Mouse (Mus musculus) CH12.LX (cell line): ENCODE measurements around the gene Dhx34. TPM values are rescaled to one million over a fixed set of nuclear protein-coding genes. Genes with fewer than 3 reads are reported as not detected.
A peak's percentile ranks its signal among the peaks of the same experiment; 100 is the strongest.

Experiments
- DNase-seq: peaks from one replicate; pipeline ENCODE4 v3.0.0-alpha.2; 2013; ENCODE audit errors: extremely low read depth
- H3K27ac ChIP-seq: 2 replicates; pipeline ENCODE4 v1.5.1; 2012; ENCODE audit warnings: low read depth, mild to moderate bottlenecking, control low read depth, moderate library complexity; ENCODE audit not compliant: insufficient read depth
- H3K27me3 ChIP-seq: replicated peaks from 2 replicates; pipeline ENCODE3; 2012; ENCODE audit warnings: inconsistent platforms
- H3K36me3 ChIP-seq, 2 experiments: replicated peaks in 1 of 2; 2 replicates each; pipeline versions ENCODE3 to v1.6.1; 2012; ENCODE audit warnings: inconsistent platforms in 1 of 2, low read length in 1 of 2, mild to moderate bottlenecking in 1 of 2, mixed read lengths in 1 of 2, moderate library complexity in 1 of 2; ENCODE audit not compliant: control insufficient read depth in 1 of 2, insufficient read depth in 1 of 2
- H3K4me1 ChIP-seq, 2 experiments: 2 replicates each; pipeline ENCODE4 v1.6.1; 2012; ENCODE audit warnings: inconsistent platforms in 1 of 2, moderate library complexity in 1 of 2; ENCODE audit not compliant: insufficient read depth in 2 of 2, control insufficient read depth in 1 of 2
- H3K4me2 ChIP-seq: 2 replicates; pipeline ENCODE4 v1.6.1; 2012; ENCODE audit warnings: low read depth, mild to moderate bottlenecking, control low read depth; ENCODE audit not compliant: poor library complexity, insufficient read depth, severe bottlenecking
- H3K4me3 ChIP-seq, 3 experiments: fragments of 150-350 bp in 1 of 3; sonication (generic) in 1 of 3; replicated peaks in 1 of 3; 2 replicates each; pipeline versions ENCODE3 to v1.5.1; 2011 to 2012; ENCODE audit warnings: low read depth in 2 of 3, low read length in 2 of 3, mild to moderate bottlenecking in 2 of 3, moderate library complexity in 2 of 3, control low read depth in 1 of 3, improper control_type of control experiment in 1 of 3, inconsistent platforms in 1 of 3, mixed read lengths in 1 of 3; ENCODE audit not compliant: poor library complexity in 1 of 3
- H3K79me2 ChIP-seq: replicated peaks from 2 replicates; pipeline ENCODE4 v1.6.1; 2012; ENCODE audit warnings: mild to moderate bottlenecking, moderate library complexity; ENCODE audit not compliant: control insufficient read depth, poor library complexity, insufficient read depth, severe bottlenecking; ENCODE audit errors: extremely low read depth
- H3K9ac ChIP-seq: 2 replicates; pipeline ENCODE4 v1.6.1; 2012; ENCODE audit warnings: low read depth, mild to moderate bottlenecking, control low read depth, moderate library complexity; ENCODE audit not compliant: insufficient read depth
- H3K9me3 ChIP-seq: replicated peaks from 2 replicates; pipeline ENCODE3; 2012; ENCODE audit warnings: low read length, inconsistent platforms, mixed read lengths
- BHLHE40 ChIP-seq: IDR thresholded peaks from 2 replicates; pipeline ENCODE4 v1.6.1; 2011; ENCODE audit warnings: mild to moderate bottlenecking, low read depth, low read length, improper control_type of control experiment
- CTCF ChIP-seq, 2 experiments: IDR thresholded peaks in 1 of 2; conservative IDR thresholded peaks in 1 of 2; 2 replicates each; pipeline ENCODE4 v1.5.1; 2011 to 2012; ENCODE audit warnings: low read depth in 2 of 2, low read length in 2 of 2, improper control_type of control experiment in 1 of 2, inconsistent platforms in 1 of 2, mild to moderate bottlenecking in 1 of 2, moderate library complexity in 1 of 2
- E2F4 ChIP-seq: IDR thresholded peaks from 2 replicates; pipeline ENCODE4 v1.6.1; 2011; ENCODE audit warnings: low read depth, low read length, improper control_type of control experiment; ENCODE audit not compliant: insufficient replicate concordance
- ELF1 ChIP-seq: IDR thresholded peaks from 2 replicates; pipeline ENCODE4 v1.6.1; 2014; ENCODE audit warnings: low read depth, mild to moderate bottlenecking, inconsistent platforms, low read length, improper control_type of control experiment
- ETS1 ChIP-seq: conservative IDR thresholded peaks from 2 replicates; pipeline ENCODE4 v1.6.1; 2012; ENCODE audit warnings: low read depth, mild to moderate bottlenecking, inconsistent platforms, low read length, improper control_type of control experiment, moderate library complexity
- HCFC1 ChIP-seq: IDR thresholded peaks from 2 replicates; pipeline ENCODE4 v1.6.1; 2012; ENCODE audit warnings: low read depth, mild to moderate bottlenecking, inconsistent platforms, low read length, improper control_type of control experiment
- IRF4 ChIP-seq: IDR thresholded peaks from 2 replicates; pipeline ENCODE4 v1.6.1; 2014; ENCODE audit warnings: low read depth, mild to moderate bottlenecking, inconsistent platforms, low read length, improper control_type of control experiment
- KAT2A ChIP-seq: IDR thresholded peaks from 2 replicates; pipeline ENCODE4 v1.6.1; 2012; ENCODE audit warnings: low read length, improper control_type of control experiment, inconsistent platforms; ENCODE audit not compliant: insufficient replicate concordance
- MAFK ChIP-seq: IDR thresholded peaks from 2 replicates; pipeline ENCODE4 v1.6.1; 2011; ENCODE audit warnings: low read length, improper control_type of control experiment; ENCODE audit not compliant: insufficient replicate concordance
- MAX ChIP-seq: IDR thresholded peaks from 2 replicates; pipeline ENCODE4 v1.6.1; 2011; ENCODE audit warnings: low read length, improper control_type of control experiment
- MAZ ChIP-seq: IDR thresholded peaks from 2 replicates; pipeline ENCODE4 v1.6.1; 2012; ENCODE audit warnings: low read depth, mild to moderate bottlenecking, inconsistent platforms, low read length, improper control_type of control experiment, moderate library complexity
- MEF2A ChIP-seq: IDR thresholded peaks from 2 replicates; pipeline ENCODE4 v1.6.1; 2014; ENCODE audit warnings: low read depth, mild to moderate bottlenecking, inconsistent platforms, low read length, improper control_type of control experiment, borderline replicate concordance
- MXI1 ChIP-seq: IDR thresholded peaks from 2 replicates; pipeline ENCODE4 v1.6.1; 2011; ENCODE audit warnings: mild to moderate bottlenecking, low read depth, low read length, improper control_type of control experiment
- MYC ChIP-seq: IDR thresholded peaks from 2 replicates; pipeline ENCODE4 v1.6.1; 2011; ENCODE audit warnings: low read depth, mild to moderate bottlenecking, improper control_type of control experiment, low read length
- NRF1 ChIP-seq: IDR thresholded peaks from 2 replicates; pipeline ENCODE4 v1.6.1; 2014; ENCODE audit warnings: low read depth, mild to moderate bottlenecking, inconsistent platforms, low read length, improper control_type of control experiment, moderate library complexity
- POLR2A ChIP-seq: IDR thresholded peaks from 2 replicates; pipeline ENCODE4 v1.6.1; 2011; ENCODE audit warnings: low read depth, mild to moderate bottlenecking, improper control_type of control experiment, low read length
- SIN3A ChIP-seq: IDR thresholded peaks from 2 replicates; pipeline ENCODE4 v1.6.1; 2012; ENCODE audit warnings: low read length, improper control_type of control experiment, inconsistent platforms
- SMC3 ChIP-seq: IDR thresholded peaks from 2 replicates; pipeline ENCODE4 v1.6.1; 2011; ENCODE audit warnings: low read depth, low read length, improper control_type of control experiment
- TCF12 ChIP-seq: IDR thresholded peaks from 2 replicates; pipeline ENCODE4 v1.6.1; 2014; ENCODE audit warnings: low read depth, mild to moderate bottlenecking, inconsistent platforms, low read length, improper control_type of control experiment
- UBTF ChIP-seq: IDR thresholded peaks from 2 replicates; pipeline ENCODE4 v1.6.1; 2012; ENCODE audit warnings: low read depth, mild to moderate bottlenecking, inconsistent platforms, low read length, improper control_type of control experiment, moderate library complexity
- USF2 ChIP-seq: conservative IDR thresholded peaks from 2 replicates; pipeline ENCODE4 v1.6.1; 2011; ENCODE audit warnings: low read depth, low read length, improper control_type of control experiment
- ZMIZ1 ChIP-seq: IDR thresholded peaks from 2 replicates; pipeline ENCODE4 v1.6.1; 2012; ENCODE audit warnings: low read depth, mild to moderate bottlenecking, inconsistent platforms, low read length, improper control_type of control experiment
- dilution Hi-C: fragments of 300-500 bp; cut with MboI; formaldehyde crosslinking; loops from 2 replicates; pipeline ENCODE4 v1.14.3; 2020; ENCODE audit warnings: low sequenced_read_pairs; ENCODE audit not compliant: extremely low pct_unique_long_range_greater_than_20kb, extremely low pct_ligation_motif_present
- in situ Hi-C: fragments of 300-500 bp; cut with MboI; formaldehyde crosslinking; loops from 3 replicates; pipeline ENCODE4 v1.14.3; 2019; ENCODE audit warnings: low sequenced_read_pairs, low pct_ligation_motif_present, low pct_unique_long_range_greater_than_20kb, mixed read lengths
- polyA plus RNA-seq: library from polyadenylated mRNA; unstranded; fragments of >175 nt; gene quantifications from 2 replicates; pipeline ENCODE4 v1.2.1, GENCODE M21; 2012; ENCODE audit warnings: low read depth; ENCODE audit not compliant: insufficient read length
- total RNA-seq, 2 experiments: library from RNA; depleted of rRNA; stranded (reverse); fragments of 300-350 nt in 1 of 2; fragments of >200 nt in 1 of 2; gene quantifications; 2 replicates each; pipeline ENCODE4 v1.2.3; 2012 to 2014

Gene Dhx34
- total and polyA plus RNA-seq, 3 experiments, result 8.8 to 18.0 (median 15.2) TPM

DNA sequence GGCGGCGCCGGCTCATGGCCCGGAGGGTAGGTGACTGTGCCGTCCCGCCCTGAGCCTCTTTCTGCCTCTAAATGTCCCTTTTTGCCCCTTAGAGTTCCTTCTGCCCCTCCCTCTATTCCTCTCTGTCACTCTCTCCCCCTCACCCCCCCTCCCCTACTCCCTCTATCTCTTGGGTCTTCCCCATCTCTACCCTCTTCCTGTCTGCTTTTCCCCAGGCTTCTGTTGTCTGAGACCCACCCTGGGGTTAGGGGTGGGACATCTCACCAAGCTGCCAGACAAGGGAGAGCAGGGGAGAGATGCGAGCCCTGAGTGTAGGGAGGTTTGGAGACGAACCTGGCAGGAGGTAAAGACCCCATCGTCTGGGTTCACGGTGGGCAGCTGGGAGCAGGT, 46.3 kb downstream of the Dhx34 start:
- dilution Hi-C loops (no loop called here), in situ Hi-C loops (no loop called here)
- peaks cover 11 to 20% of the 10 kb centered on the region in 2 experiments for H3K36me3 ChIP-seq
- H3K9ac ChIP-seq, result peak overlapping the region; percentile 76
- H3K79me2 ChIP-seq, result no peaks in the 10 kb centered on the region
- H3K27ac ChIP-seq, result no peak overlapping the region
- no peak for DNase-seq
- peaks cover 3 to 32% of the 10 kb centered on the region in 2 experiments for H3K4me1 ChIP-seq
- peak overlapping the region; percentile 55 to 69 (median 62) for H3K4me3 ChIP-seq
- H3K4me2 ChIP-seq, result peak overlapping the region; percentile 81
- 0 out of 2 replicates have a peak, but pooled peaks have one; percentile 18 for TF ChIP-seq UBTF
- TF ChIP-seq MYC, result no peak
- peak; percentile 51; the same call in 1 of the 2 replicates for TF ChIP-seq SIN3A
- TF ChIP-seq KAT2A, result no peak
- no peak for TF ChIP-seq TCF12
- TF ChIP-seq USF2, result no peak
- H3K9me3 ChIP-seq, result peaks cover 2% of the 10 kb centered on the region
- peaks cover 28% of the 10 kb centered on the region for H3K27me3 ChIP-seq

- Histone ChIP-seq H3K4me2 (peak within 1 kb of the TSS; percentile 81), H3K79me2 (no peaks in the 10 kb centered on the region), H3K27me3 (peaks cover 29% of the 10 kb centered on the region), H3K36me3 (peaks cover 10 to 17% of the 10 kb centered on the region in 2 experiments), H3K4me3 (peak within 1 kb of the TSS; percentile 55 to 69 (median 62)), H3K9ac (peak within 1 kb of the TSS; percentile 76), H3K9me3 (peaks cover 2% of the 10 kb centered on the region), H3K27ac (no peak within 1 kb of the TSS), H3K4me1 (peaks cover 3 to 32% of the 10 kb centered on the region in 2 experiments)
- DNase-seq, result peak; percentile 55
- dilution Hi-C loops (loop anchor here (25.0 kb wide), 1 partner anchor 213 kb away; the partner anchor contains the start of gene Ehd2), in situ Hi-C loops (no loop called here)
- TF ChIP-seq MEF2A (0 out of 2 replicates have a peak, but pooled peaks have one; percentile 26), IRF4 (peak; percentile 14; the same call in 1 of the 2 replicates), ZMIZ1 (no peak), MAFK (no peak), MAX (0 out of 2 replicates have a peak, but pooled peaks have one; percentile 12), E2F4 (no peak), HCFC1 (peak; percentile 48; the same call in 1 of the 2 replicates), ELF1 (peak; percentile 79), TCF12 (0 out of 2 replicates have a peak, but pooled peaks have one; percentile 44), KAT2A (no peak), MXI1 (peak; percentile 63), SMC3 (peak; percentile 47), BHLHE40 (peak; percentile 59), NRF1 (no peak), CTCF (conservative IDR thresholded peaks at IDR 0.05 in 1 of 2, IDR thresholded peaks at IDR 0.05 in 1 of 2; ENCODE audit: low read depth in 2 of 2, low read length in 2 of 2) (peak in 1 of 2 experiments; percentile 71; a peak in 3 of 4 replicates), SIN3A (peak; percentile 75; the same call in 1 of the 2 replicates), ETS1 (no peak), UBTF (peak; percentile 62; the same call in 1 of the 2 replicates), MAZ (0 out of 2 replicates have a peak, but pooled peaks have one; percentile 38), POLR2A (peak; percentile 54; the same call in 1 of the 2 replicates)
These were observed 47.0 kb downstream of the Dhx34 start, which contains the start of gene Meis3 for GRCm38 (mm10) chr7:16174597-16175541. Gene Meis3 (plus strand): TSS chr7:16175090.
